Mouse (Mus musculus) erythroid progenitor cell, adult 5-6 weeks (primary cell): ENCODE data around the gene Crebrf. TPM values are rescaled to one million over a fixed set of nuclear protein-coding genes. Genes with fewer than 3 reads are reported as not detected.
A peak's percentile ranks its signal among the peaks of the same experiment; 100 is the strongest.

ENCODE experiments used
- ATAC-seq: replicated peaks from 2 replicates; pipeline ENCODE4 v1.8.0; 2016; ENCODE audit warnings: moderate number of reproducible peaks, mild to moderate bottlenecking, moderate TSS enrichment, inconsistent platforms; ENCODE audit not compliant: poor library complexity, low FRiP score, severe bottlenecking
- total RNA-seq, 2 experiments: library from RNA; stranded (forward) in 1 of 2; stranded (reverse) in 1 of 2; fragments of 150-400 nt in 1 of 2; fragments of 186-747, 209-891 nt in 1 of 2; gene quantifications; 2 replicates each; pipeline versions ENCODE4 v1.2.3 to v1.2.4; 2015 to 2017; ENCODE audit warnings: low replicate concordance in 2 of 2

Crebrf gene
- total RNA-seq, 2 experiments from 2014 or later: 9.6 to 10.4 TPM

DNA sequence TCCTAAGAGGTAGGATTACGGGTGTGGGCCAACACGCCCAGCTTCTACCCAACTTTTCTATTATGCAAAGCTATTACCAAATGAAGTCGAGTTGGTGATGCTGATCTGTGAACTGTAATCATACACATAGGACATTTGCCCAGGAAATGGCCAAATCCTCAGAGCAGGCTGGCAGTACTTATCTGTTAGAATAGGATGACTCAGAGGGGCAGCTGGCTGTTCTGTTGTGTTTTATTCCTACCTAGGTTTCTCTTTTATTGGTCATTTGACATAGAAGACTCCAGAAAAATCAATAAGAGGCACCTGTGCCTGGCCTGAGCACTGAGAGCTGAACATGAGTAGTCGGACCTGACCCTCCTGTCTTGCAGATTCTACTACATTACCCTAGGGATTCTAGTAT is 12.8 kb upstream of the Crebrf start:
- ATAC-seq: no peak

DNA sequence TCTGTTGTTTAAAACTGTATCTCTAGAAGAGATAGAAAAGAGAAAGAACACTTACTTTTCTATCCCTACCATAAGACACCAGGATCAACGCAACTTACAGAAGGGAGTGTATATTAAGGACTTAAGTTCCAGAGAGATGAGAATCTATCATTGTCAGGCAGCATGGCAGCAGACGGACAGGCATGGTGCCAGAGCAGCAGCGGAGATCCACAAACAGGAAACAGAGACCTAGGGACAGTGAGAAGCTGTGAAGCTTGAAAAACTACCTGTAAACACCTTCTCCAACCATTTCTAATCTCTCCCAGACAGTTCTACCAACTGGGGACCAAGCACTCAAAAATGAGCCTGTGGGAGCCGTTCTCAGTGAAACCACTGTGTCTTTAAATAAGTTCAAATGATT is 11.8 kb upstream of the Crebrf start:
- no peak for ATAC-seq

- ATAC-seq: no peak
These were observed 9.7 kb upstream of the Crebrf start for GRCm38 (mm10) chr17:26705463-26706359.

DNA sequence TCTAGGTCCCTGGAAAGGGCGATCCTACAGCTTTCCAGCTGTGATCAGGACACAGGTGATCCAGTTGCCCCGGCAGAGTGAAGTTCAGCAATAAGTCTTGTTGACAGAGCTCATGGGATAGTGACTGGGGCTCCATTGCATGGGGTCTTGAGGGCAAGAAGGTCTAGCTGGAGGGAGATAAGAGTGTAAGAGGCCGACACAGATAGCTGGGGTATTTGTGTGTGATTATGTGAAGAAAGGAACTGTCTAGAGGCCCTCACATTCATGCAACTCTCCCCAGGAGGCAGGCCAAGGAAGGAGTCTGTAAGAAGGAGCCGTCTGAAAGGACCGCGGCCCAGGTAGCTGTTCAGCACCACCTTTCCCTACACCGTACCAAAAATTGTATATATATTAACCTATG is 8.4 kb upstream of the Crebrf start:
- no peak for ATAC-seq

- ATAC-seq: no peak
These were observed 7.0 kb upstream of the Crebrf start for GRCm38 (mm10) chr17:26708499-26708898.

DNA sequence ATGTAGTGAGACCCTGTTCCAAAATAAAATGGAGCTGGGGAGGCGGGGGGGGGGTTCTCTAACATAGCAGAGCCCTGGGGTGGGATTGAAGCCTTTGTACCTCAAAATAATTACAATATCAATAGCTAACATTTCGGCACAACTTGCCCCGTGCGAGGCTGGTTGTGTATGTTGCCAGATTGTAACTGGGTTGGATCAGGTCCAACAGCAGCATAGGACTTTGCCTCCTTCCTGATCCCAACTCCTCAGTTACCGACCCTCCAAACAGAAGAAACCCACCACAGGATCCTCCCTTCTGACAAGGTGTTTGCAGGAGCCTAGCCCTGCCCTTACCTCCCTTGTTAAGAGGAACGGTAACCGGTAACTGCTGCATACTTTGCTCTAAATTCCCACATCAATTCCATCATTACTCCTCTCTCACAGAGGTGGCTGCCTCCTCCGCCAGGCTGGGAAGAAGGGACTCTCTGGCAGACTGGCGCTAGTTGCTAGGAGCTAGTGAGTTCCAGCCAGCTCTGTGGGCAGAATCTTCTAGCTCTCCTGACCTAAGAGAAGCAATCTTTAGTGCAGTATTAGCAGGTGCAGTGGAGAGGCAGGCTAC is 6.4 kb upstream of the Crebrf start:
- ATAC-seq: no peak

- ATAC-seq: peak; percentile 47; the same call in 1 of the 2 replicates
These were observed 5.4 kb upstream of the Crebrf start for GRCm38 (mm10) chr17:26710049-26710448.

DNA sequence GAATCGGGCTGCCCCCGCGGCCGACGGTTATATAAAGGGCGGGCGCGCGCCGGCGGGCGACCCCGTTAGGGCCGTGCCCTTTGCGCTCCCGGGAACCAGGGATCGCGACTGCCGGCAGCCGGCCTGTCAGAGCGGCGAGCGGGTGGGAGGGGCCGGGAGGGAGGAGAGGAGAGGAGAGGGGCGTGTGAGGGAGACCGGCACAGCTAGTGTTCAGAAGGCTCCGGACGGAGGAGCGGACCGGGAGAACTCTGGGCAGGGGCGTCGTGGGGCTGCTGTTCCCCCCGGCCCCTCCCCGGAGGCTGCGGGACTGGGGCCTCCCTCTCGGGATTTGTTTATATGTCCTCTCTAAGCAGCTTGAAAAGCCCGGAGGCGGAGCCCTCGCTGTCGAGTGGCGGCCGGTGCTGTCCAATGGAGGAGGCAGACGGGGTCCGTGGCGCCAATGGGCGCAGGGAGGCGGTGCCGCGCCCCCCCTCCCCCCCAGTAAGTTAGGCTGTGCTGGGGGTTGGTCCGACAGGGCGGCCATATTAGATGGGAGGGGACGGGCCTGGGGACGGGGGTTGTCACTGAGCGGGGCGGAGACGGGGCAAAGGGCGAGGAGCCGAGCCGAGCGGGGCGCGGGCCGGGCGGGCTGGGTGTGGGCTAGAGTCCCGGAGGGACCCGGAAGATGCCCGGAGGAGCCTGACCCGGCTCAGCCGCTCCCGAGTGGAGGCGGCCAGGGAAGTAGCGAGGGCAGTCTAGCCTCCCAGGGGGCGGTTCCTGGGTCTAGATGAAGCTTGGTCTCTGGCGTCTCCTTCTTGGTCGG is 667 bp downstream of the Crebrf start:
- peak; percentile 84 for ATAC-seq

GRCm38 (mm10) chr17:26717868-26718267 is 2.4 kb downstream of the Crebrf start:
- no peak for ATAC-seq

- ATAC-seq: no peak
These were observed 4.0 kb downstream of the Crebrf start for GRCm38 (mm10) chr17:26719405-26719804.

DNA sequence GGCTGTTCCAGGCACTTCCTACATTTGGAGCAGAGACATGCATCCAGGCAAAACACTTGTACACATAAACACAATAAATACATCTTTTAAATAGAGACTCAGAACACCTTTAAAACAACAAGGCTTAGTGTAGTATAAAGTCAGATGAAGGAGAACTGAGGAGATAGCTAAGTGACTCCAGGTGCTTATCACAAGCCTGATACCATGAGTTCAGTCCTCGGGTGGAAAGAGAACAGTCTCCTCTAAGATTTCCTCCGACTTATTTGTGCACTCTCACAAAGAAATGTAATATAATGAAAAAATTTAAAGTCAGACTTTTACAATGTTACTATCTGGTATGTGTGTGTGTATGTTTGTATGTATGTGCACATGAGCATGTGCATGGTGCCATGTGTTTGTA is 6.4 kb downstream of the Crebrf start:
- peak; percentile 71 for ATAC-seq

- ATAC-seq: peak; percentile 50
These were observed 9.3 kb downstream of the Crebrf start for GRCm38 (mm10) chr17:26724790-26725189.

DNA sequence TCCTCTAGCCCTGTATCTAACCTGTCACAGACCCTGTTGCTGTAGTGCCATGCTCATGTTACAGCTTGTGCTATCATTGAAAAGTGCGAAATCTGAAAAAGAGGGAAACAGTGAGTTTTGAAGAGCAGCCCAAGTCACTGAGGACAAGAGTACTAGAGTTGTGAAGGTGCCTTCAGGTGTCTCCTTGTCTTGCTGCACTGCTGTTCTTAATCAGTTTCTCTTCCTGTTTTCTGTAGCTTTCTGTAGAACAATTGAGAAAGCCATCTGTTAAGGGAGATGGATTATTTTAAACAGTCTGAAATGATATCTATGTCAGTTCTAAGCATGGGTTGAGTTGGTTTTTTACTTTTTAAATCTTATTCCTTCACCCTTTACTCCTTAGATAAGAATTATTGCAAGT is 11.2 kb downstream of the Crebrf start:
- ATAC-seq: no peak

- no peak for ATAC-seq
These were observed 11.8 kb downstream of the Crebrf start for GRCm38 (mm10) chr17:26727110-26727755.

DNA sequence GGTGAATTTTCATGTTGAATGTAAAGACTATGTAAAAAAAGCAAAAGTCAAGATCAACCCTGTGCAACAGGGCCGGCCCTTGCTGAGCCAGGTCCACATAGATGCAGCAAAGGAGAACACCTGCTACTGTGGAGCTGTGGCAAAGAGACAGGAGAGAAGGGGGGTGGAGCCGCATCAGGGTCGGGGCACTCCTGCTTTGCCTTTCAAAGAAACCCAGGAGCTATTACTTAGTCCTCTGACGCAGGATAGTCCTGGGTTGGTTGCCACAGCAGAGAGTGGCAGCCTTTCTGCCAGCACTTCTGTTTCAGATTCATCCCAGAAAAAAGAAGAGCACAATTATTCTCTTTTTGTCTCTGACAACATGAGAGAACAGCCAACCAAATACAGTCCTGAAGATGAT is 27.1 kb downstream of the Crebrf start:
- ATAC-seq: no peak

GRCm38 (mm10) chr17:26743294-26743693 is 27.8 kb downstream of the Crebrf start:
- ATAC-seq: no peak

- no peak for ATAC-seq
These were observed 34.5 kb downstream of the Crebrf start for GRCm38 (mm10) chr17:26749975-26750374.

- no peak for ATAC-seq
These were observed 36.8 kb downstream of the Crebrf start for GRCm38 (mm10) chr17:26752297-26752696.

- 0 out of 2 replicates have a peak, but pooled peaks have one; percentile 34 for ATAC-seq
These were observed 38.0 kb downstream of the Crebrf start for GRCm38 (mm10) chr17:26753476-26753875.
